Mouse (Mus musculus): ENCODE measurements around the gene E330017A01Rik.

DNA sequence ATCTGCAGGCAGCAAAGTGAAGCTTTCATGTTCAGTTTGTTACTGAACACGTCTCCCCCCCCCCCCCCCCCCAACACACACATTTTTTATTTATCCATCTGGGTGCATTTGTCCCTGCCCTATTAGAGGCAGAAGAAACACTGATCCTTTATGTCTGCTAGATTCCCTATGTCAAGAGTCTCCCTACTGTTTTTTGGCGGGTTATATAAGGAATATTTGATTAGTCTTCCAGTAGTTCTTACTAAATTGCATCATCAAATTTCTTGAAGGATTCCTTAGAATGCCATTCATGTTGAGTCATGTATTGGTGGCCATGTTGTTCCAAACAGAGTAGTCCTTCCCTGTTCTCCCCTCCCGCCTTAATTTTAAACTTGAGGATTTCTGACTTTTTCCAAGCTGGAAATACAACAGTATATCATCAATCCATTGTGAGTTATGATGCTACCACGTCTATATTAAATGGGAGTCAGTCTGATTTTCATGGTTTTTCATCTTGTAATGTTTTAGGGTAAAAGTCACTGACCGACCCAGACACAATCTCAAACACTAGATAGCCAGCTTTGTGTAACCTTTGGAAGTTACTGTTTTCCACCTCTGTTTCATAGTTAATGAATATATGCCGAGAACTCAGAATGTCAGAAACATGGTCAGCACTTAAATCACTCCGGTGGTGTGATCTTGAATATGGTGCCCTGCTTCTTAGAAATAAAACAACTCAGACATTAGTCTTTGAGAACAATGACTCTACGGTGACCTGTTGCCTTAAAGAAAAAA lies 32.9 kb upstream of the E330017A01Rik start:
- TF ChIP-seq CTCF (IDR thresholded peaks at IDR 0.05; ENCODE audit: low read depth) (no peak), EP300 (IDR thresholded peaks at IDR 0.05; ENCODE audit: low read depth) (no peak)

All from liver, postnatal 0 days (tissue).